Mouse (Mus musculus) bone marrow macrophage, adult 2 months (primary cell): Measurements from ENCODE around the gene Crim1.

Source experiments
- CTCF ChIP-seq: IDR thresholded peaks from 2 replicates; pipeline ENCODE4 v1.5.1; 2012; ENCODE audit warnings: low read depth, mild to moderate bottlenecking, low read length, moderate library complexity
- POLR2A ChIP-seq: IDR thresholded peaks from 2 replicates; pipeline ENCODE4 v1.6.1; 2012; ENCODE audit warnings: mild to moderate bottlenecking, low read depth, low read length, borderline replicate concordance

DNA sequence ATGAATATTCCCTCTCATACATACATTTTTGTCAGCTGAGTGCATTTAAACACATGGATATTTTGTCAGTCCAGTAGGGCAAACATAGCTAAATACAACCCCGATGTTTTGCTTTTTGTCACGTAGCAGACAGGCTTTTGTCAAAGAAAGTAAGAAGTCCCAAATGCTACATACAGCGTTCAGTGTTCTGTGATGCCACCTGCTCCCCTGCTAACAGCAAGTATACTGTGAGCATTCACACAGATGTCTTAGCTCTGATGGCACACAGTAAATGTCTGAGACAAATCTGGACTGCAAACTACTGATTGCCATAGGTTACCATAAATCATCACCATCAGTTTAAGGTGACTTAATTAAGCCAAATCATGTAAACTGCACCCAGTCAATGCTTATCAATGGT, 143.6 kb downstream of the Crim1 start:
- no peak for TF ChIP-seq POLR2A
- TF ChIP-seq CTCF: no peak
